Mouse (Mus musculus) left cerebral cortex, adult 9 months (tissue): Measurements from ENCODE around the gene Srgap2.
A peak's percentile ranks its signal among the peaks of the same experiment; 100 is the strongest.
"Not testable (repeated sequence)": the region's sequence is repeated elsewhere in the genome, so short reads cannot be mapped to it uniquely, and the experiment has no call there.

Experiments
- DNase-seq, 2 experiments: peaks; one replicate each; pipeline ENCODE4 v3.0.0; 2022; ENCODE audit warnings: low spot score in 2 of 2

Srgap2 gene

GRCm38 (mm10) chr1:131345422-131346419 lies 181.4 kb downstream of the Srgap2 start:
- DNase-seq = no peak

GRCm38 (mm10) chr1:131344691-131345090 lies 182.5 kb downstream of the Srgap2 start:
- DNase-seq = no peak

GRCm38 (mm10) chr1:131336017-131336416 lies 191.1 kb downstream of the Srgap2 start:
- DNase-seq = no peak

GRCm38 (mm10) chr1:131335604-131336003 lies 191.5 kb downstream of the Srgap2 start:
- no peak for DNase-seq

- DNase-seq = no peak
Measured at GRCm38 (mm10) chr1:131331180-131331579, 196.0 kb downstream of the Srgap2 start.

- not testable (repeated sequence) for DNase-seq
Measured at GRCm38 (mm10) chr1:131329093-131329492, 198.1 kb downstream of the Srgap2 start.

- DNase-seq = no peak
Measured at GRCm38 (mm10) chr1:131327167-131327566, 200.0 kb downstream of the Srgap2 start.

GRCm38 (mm10) chr1:131324816-131325463 lies 202.2 kb downstream of the Srgap2 start:
- no peak for DNase-seq

GRCm38 (mm10) chr1:131319598-131320330 lies 207.4 kb downstream of the Srgap2 start:
- DNase-seq = no peak

GRCm38 (mm10) chr1:131318397-131318796 lies 208.8 kb downstream of the Srgap2 start:
- DNase-seq = no peak

GRCm38 (mm10) chr1:131317625-131318024 lies 209.5 kb downstream of the Srgap2 start:
- no peak for DNase-seq

GRCm38 (mm10) chr1:131311284-131311683 lies 215.9 kb downstream of the Srgap2 start:
- DNase-seq = no peak

- DNase-seq = no peak
Measured at GRCm38 (mm10) chr1:131310237-131310818, 216.8 kb downstream of the Srgap2 start.

- no peak for DNase-seq
Measured at GRCm38 (mm10) chr1:131300750-131301149, 226.4 kb downstream of the Srgap2 start.

GRCm38 (mm10) chr1:131299788-131300187 lies 227.4 kb downstream of the Srgap2 start:
- no peak for DNase-seq

GRCm38 (mm10) chr1:131299240-131299639 lies 227.9 kb downstream of the Srgap2 start:
- no peak for DNase-seq

GRCm38 (mm10) chr1:131298171-131298570 lies 229.0 kb downstream of the Srgap2 start:
- DNase-seq = no peak

- DNase-seq = no peak
Measured at GRCm38 (mm10) chr1:131296726-131297125, 230.4 kb downstream of the Srgap2 start.

- no peak for DNase-seq
Measured at GRCm38 (mm10) chr1:131295200-131295599, 232.0 kb downstream of the Srgap2 start.

- DNase-seq = peak in 1 of 2 experiments; percentile 58
Measured at GRCm38 (mm10) chr1:131293922-131294250, 233.3 kb downstream of the Srgap2 start.

GRCm38 (mm10) chr1:131293221-131293921 lies 233.8 kb downstream of the Srgap2 start:
- no peak for DNase-seq
